9 mouse cellular contexts compared by ENCODE assay signal in genomic region chr5:31221304-31221945, GRCm38 (mm10). TPM values are rescaled to one million over a fixed set of nuclear protein-coding genes. Genes with fewer than 3 reads are reported as not detected.
DNase-seq lines count a peak whose midpoint lies in the region; ATAC-seq lines count a peak whose summit lies in the region.
"Had no signal": no experiment of that assay in that cellular context is flagged by ENCODE, and none has a peak within 500 bp of the region (broad histone marks: within the 10 kb centered on the region; RNA-seq: fewer than 3 reads in every experiment).

No protein-coding gene starts in this region.

- peak overlapping the region; percentile 63 for H3K4me3 ChIP-seq in midbrain, embryonic 14.5 days (replicated peaks; ENCODE audit: low read depth, low read length)

- 0 out of 2 replicates have a peak, but pooled peaks have one; percentile 13 for ATAC-seq in granulocyte monocyte progenitor cell, adult 5-6 weeks (replicated peaks; ENCODE audit: poor library complexity, severe bottlenecking)
- no peak for ATAC-seq in midbrain, embryonic 14.5 days (ENCODE audit: low FRiP score, low TSS enrichment)

- H3K4me1 ChIP-seq in midbrain, embryonic 14.5 days (ENCODE audit: control insufficient read depth, insufficient read depth, low read length), result no peaks in the 10 kb centered on the region; the same call in 1 of the 2 replicates

- no peaks in the 10 kb centered on the region for H3K36me3 ChIP-seq in midbrain, embryonic 14.5 days (ENCODE audit: control insufficient read depth, insufficient read depth, low read length)

- whole genome bisulfite sequencing in midbrain, embryonic 14.5 days, result 13% methylated on average over 11 of the region's 11 CpGs

- peak; percentile 60 to 81 for DNase-seq in adrenal gland, adult (ENCODE audit: inconsistent age in 2 of 2, low spot score in 1 of 2)
- DNase-seq in adrenal gland, postnatal 4 days (ENCODE audit: low spot score in 2 of 2), result no peak
- peak; percentile 87 for DNase-seq in A20 (ENCODE audit: low read depth, low spot score)
- peak; percentile 51 for DNase-seq in c-Kit-positive CD71-negative TER-119-negative erythroid progenitor cells, embryonic 14.5 days (ENCODE audit: low read depth)
- peak; percentile 65 to 79 for DNase-seq in kidney, postnatal 4 days
- DNase-seq in midbrain, embryonic 14.5 days, result peak; percentile 82
- no peak for DNase-seq in ovary, postnatal 36 days (ENCODE audit: low spot score)

- H3K9me3 ChIP-seq in midbrain, embryonic 14.5 days (ENCODE audit: control insufficient read depth, low read length), result no peaks in the 10 kb centered on the region

- H3K4me2 ChIP-seq in midbrain, embryonic 14.5 days (ENCODE audit: low read length), result peak overlapping the region; percentile 61

- H3K27ac ChIP-seq in midbrain, embryonic 14.5 days (replicated peaks; ENCODE audit: low read depth, low read length), result peak overlapping the region; percentile 93

- H3K27me3 ChIP-seq in midbrain, embryonic 14.5 days (ENCODE audit: control insufficient read depth, insufficient read depth, low read length), result no peaks in the 10 kb centered on the region

- H3K9ac ChIP-seq in midbrain, embryonic 14.5 days (replicated peaks; ENCODE audit: low read length), result peak overlapping the region; percentile 77

RNA-seq across cellular contexts. Expression of gene Ppm1g, which starts 0.9 kb away (rescaled TPM):
- 100 to 1,000 TPM; 107 to 117 TPM for total RNA-seq in adrenal gland, postnatal 4 days (2021)
- 155 and 167 TPM in 2 replicates for total RNA-seq in granulocyte monocyte progenitor cell, adult 5-6 weeks (2014; fragmentation: Nextera tagmentation)
- total RNA-seq in granulocyte monocyte progenitor cell, adult 5-6 weeks (2017), result 175 and 201 TPM in 2 replicates
- 162 and 163 TPM in 2 replicates for polyA plus RNA-seq in midbrain, embryonic 14.5 days (2014; fragmentation: Nextera tagmentation; extraction: Ambion mirVana)

RNA-seq across cellular contexts. Expression of gene Nrbp1, which starts 19.2 kb away (rescaled TPM):
- 100 to 1,000 TPM; 113 TPM for total RNA-seq in adrenal gland, postnatal 4 days (2021)
- 65.6 and 75.4 TPM in 2 replicates for total RNA-seq in granulocyte monocyte progenitor cell, adult 5-6 weeks (2014; fragmentation: Nextera tagmentation)
- 79.2 and 99.5 TPM in 2 replicates for total RNA-seq in granulocyte monocyte progenitor cell, adult 5-6 weeks (2017)
- 150 and 153 TPM in 2 replicates for polyA plus RNA-seq in midbrain, embryonic 14.5 days (2014; fragmentation: Nextera tagmentation; extraction: Ambion mirVana)

RNA-seq across cellular contexts. Expression of gene Zfp513, which starts 19.3 kb away (rescaled TPM):
- total RNA-seq in adrenal gland, postnatal 4 days (2021), result 10 to 100 TPM; 32.3 to 33.7 TPM
- 10.6 and 15.4 TPM in 2 replicates for total RNA-seq in granulocyte monocyte progenitor cell, adult 5-6 weeks (2014; fragmentation: Nextera tagmentation)
- 5.9 and 6.9 TPM in 2 replicates for total RNA-seq in granulocyte monocyte progenitor cell, adult 5-6 weeks (2017)
- polyA plus RNA-seq in midbrain, embryonic 14.5 days (2014; fragmentation: Nextera tagmentation; extraction: Ambion mirVana), result 8.7 and 8.9 TPM in 2 replicates

RNA-seq across cellular contexts. Expression of gene Gm9970, which starts 19.6 kb away (rescaled TPM):
- total RNA-seq in adrenal gland, postnatal 4 days (2021), result 1 to 10 TPM in 1 of 2 experiments, under 1 TPM in 1; 0.98 to 1.0 TPM
- not detected in 2 replicates for total RNA-seq in granulocyte monocyte progenitor cell, adult 5-6 weeks (2014; fragmentation: Nextera tagmentation)
- not detected in 2 replicates for total RNA-seq in granulocyte monocyte progenitor cell, adult 5-6 weeks (2017)
- polyA plus RNA-seq in midbrain, embryonic 14.5 days (2014; fragmentation: Nextera tagmentation; extraction: Ambion mirVana), result 0.72 and 0.74 TPM in 2 replicates
- total RNA-seq: neutrophil, adult 5-6 weeks had no signal

RNA-seq across cellular contexts. Expression of gene Eif2b4, which starts 28.2 kb away (rescaled TPM):
- total RNA-seq in adrenal gland, postnatal 4 days (2021), result 10 to 100 TPM; 36.8 to 41.9 TPM
- total RNA-seq in granulocyte monocyte progenitor cell, adult 5-6 weeks (2014; fragmentation: Nextera tagmentation), result 68.3 and 91.6 TPM in 2 replicates
- total RNA-seq in granulocyte monocyte progenitor cell, adult 5-6 weeks (2017), result 50.0 and 65.6 TPM in 2 replicates
- 78.3 and 91.6 TPM in 2 replicates for polyA plus RNA-seq in midbrain, embryonic 14.5 days (2014; fragmentation: Nextera tagmentation; extraction: Ambion mirVana)

Comparison
In these comparisons a context has a peak if more than half of its experiments do, and no peak if none do; other contexts are left out.
1. DNase-seq: peak in adrenal gland, adult (2 of 2), A20 (single experiment), c-Kit-positive CD71-negative TER-119-negative erythroid progenitor cells, embryonic 14.5 days (single experiment), kidney, postnatal 4 days (2 of 2) and midbrain, embryonic 14.5 days (single experiment); none in adrenal gland, postnatal 4 days (0 of 2) and ovary, postnatal 36 days (single experiment).